Comparison of ENCODE assay signal across 8 mouse cellular contexts in the genomic region with DNA sequence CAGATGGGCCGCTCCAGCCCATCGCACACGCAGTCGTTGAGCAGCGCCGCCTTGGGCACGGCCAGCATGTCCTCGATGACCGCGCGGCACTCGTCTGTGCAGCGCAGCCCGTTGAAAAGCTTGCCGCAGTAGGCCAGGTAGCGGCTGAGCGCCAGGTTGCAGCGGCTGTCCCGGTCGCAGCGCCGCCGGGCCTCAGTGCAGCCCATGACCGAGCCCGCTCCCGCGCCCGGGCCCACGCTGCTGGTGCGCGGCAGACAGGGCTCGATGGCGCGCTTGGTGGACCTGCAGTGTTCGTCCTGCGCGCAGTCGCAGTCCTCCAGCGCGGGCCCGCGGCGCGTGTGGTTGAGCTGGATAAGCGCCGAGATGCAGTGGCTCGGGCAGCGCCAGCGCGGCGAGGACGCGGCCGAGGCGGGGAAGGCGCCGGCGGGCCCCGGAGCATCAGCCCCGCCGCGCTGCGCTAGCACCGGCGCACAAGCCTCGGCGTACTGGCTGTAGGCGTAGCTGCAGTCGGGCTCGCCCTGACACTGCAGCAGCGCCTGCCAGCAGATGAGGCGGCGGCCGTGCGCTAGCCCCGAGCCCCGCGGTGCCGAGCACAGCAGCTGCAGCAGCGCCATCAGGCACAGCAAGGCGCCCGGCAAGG. TPM values are rescaled to one million over a fixed set of nuclear protein-coding genes. Genes with fewer than 3 reads are reported as not detected.
DNase-seq lines count a peak whose midpoint lies in the region; ATAC-seq lines count a peak whose summit lies in the region.

No protein-coding gene starts in this region.

- peaks cover 13% of the 10 kb centered on the region for H3K36me3 ChIP-seq in forebrain, embryonic 10.5 days (replicated peaks)
- no peaks in the 10 kb centered on the region for H3K36me3 ChIP-seq in heart, embryonic 16.5 days (ENCODE audit: control insufficient read depth, insufficient read depth)
- no peaks in the 10 kb centered on the region for H3K36me3 ChIP-seq in lung, embryonic 15.5 days

- H3K4me3 ChIP-seq in forebrain, embryonic 10.5 days: peak overlapping the region; percentile 98
- peak overlapping the region; percentile 63 for H3K4me3 ChIP-seq in heart, embryonic 16.5 days (ENCODE audit: low read length)
- peak overlapping the region; percentile 63 for H3K4me3 ChIP-seq in lung, embryonic 15.5 days

- peak overlapping the region; percentile 99 for H3K27ac ChIP-seq in forebrain, embryonic 10.5 days
- H3K27ac ChIP-seq in heart, embryonic 16.5 days (ENCODE audit: low read length): peak overlapping the region; percentile 98
- peak overlapping the region; percentile 95 for H3K27ac ChIP-seq in lung, embryonic 15.5 days

- peak overlapping the region; percentile 80 for H3K4me2 ChIP-seq in heart, embryonic 16.5 days (ENCODE audit: low read depth, low read length)
- H3K4me2 ChIP-seq in lung, embryonic 15.5 days: peak overlapping the region; percentile 92

- H3K9ac ChIP-seq in heart, embryonic 16.5 days (ENCODE audit: low read length): peak overlapping the region; percentile 96
- peak overlapping the region; percentile 79 for H3K9ac ChIP-seq in lung, embryonic 15.5 days

- peak; percentile 19 for ATAC-seq in heart, embryonic 16.5 days (replicated peaks; ENCODE audit: extremely low read depth, insufficient read depth, low FRiP score)
- peak; percentile 35 for ATAC-seq in lung, embryonic 15.5 days (ENCODE audit: borderline replicate concordance, extremely low read depth, low FRiP score, low TSS enrichment)

- peak; percentile 86 for DNase-seq in 3134 (ENCODE audit: extremely low read depth, insufficient read length, low spot score)
- peak; percentile 72 for DNase-seq in adipocyte (ENCODE audit: low spot score)
- peak; percentile 65 for DNase-seq in forebrain, embryonic 10.5 days (ENCODE audit: extremely low spot score, low spot score)
- peak; percentile 61 to 67 for DNase-seq in layer of hippocampus, adult 18-20 months (ENCODE audit: low spot score in 2 of 2)
- peak; percentile 87 for DNase-seq in retina, postnatal 1 day
- DNase-seq in spleen, adult 12 weeks (ENCODE audit: low spot score): no peak

- peaks cover 69% of the 10 kb centered on the region for H3K4me1 ChIP-seq in forebrain, embryonic 10.5 days
- H3K4me1 ChIP-seq in heart, embryonic 16.5 days (ENCODE audit: control insufficient read depth, insufficient read depth, low read length): peaks cover 12% of the 10 kb centered on the region
- H3K4me1 ChIP-seq in lung, embryonic 15.5 days: peaks cover 30% of the 10 kb centered on the region

- peaks cover 20% of the 10 kb centered on the region for H3K27me3 ChIP-seq in forebrain, embryonic 10.5 days (ENCODE audit: poor library complexity, severe bottlenecking)
- H3K27me3 ChIP-seq in heart, embryonic 16.5 days (ENCODE audit: control insufficient read depth, insufficient read depth, low read length): no peaks in the 10 kb centered on the region
- H3K27me3 ChIP-seq in lung, embryonic 15.5 days: peaks cover 50% of the 10 kb centered on the region

- WGBS in forebrain, embryonic 10.5 days: under 1% methylated on average over 82 of the region's 82 CpGs
- WGBS in heart, embryonic 16.5 days: under 1% methylated on average over 82 of the region's 82 CpGs
- under 1% methylated on average over 81 of the region's 82 CpGs for WGBS in lung, embryonic 15.5 days

- H3K9me3 ChIP-seq in forebrain, embryonic 10.5 days: no peaks in the 10 kb centered on the region
- no peaks in the 10 kb centered on the region for H3K9me3 ChIP-seq in heart, embryonic 16.5 days (replicated peaks; ENCODE audit: control insufficient read depth, low read length)
- H3K9me3 ChIP-seq in lung, embryonic 15.5 days: no peaks in the 10 kb centered on the region

RNA-seq across cellular contexts. Expression of a gene that starts 0.9 kb away (rescaled TPM):
- polyA plus RNA-seq in forebrain, embryonic 10.5 days (2016; fragmentation: Nextera tagmentation; extraction: Ambion mirVana): 72.6 and 72.7 TPM in 2 replicates
- 23.1 and 26.2 TPM in 2 replicates for polyA plus RNA-seq in heart, embryonic 16.5 days (2015; fragmentation: Nextera tagmentation; extraction: Ambion mirVana)
- 1 to 10 TPM; 7.9 to 9.6 TPM for total RNA-seq in layer of hippocampus, adult 18-20 months (2021)
- 24.4 and 25.2 TPM in 2 replicates for polyA plus RNA-seq in lung, embryonic 15.5 days (2015; fragmentation: Nextera tagmentation; extraction: Ambion mirVana)
